ENCODE assay signal across 19 mouse cellular contexts in genomic region chr13:61164156-61164555, GRCm38 (mm10). TPM values are rescaled to one million over a fixed set of nuclear protein-coding genes. Genes with fewer than 3 reads are reported as not detected.
DNase-seq lines count a peak whose midpoint lies in the region; ATAC-seq lines count a peak whose summit lies in the region.
"Had no signal": no experiment of that assay in that cellular context is flagged by ENCODE, and none has a peak within 500 bp of the region (broad histone marks: within the 10 kb centered on the region; RNA-seq: fewer than 3 reads in every experiment).

TSS of gene Ctsr (minus strand) at chr13:61164256.

- H3K27ac ChIP-seq in heart, embryonic 12.5 days (ENCODE audit: poor library complexity, severe bottlenecking): no peak within 1 kb of the TSS

- peaks cover 16% of the 10 kb centered on the region for H3K9me3 ChIP-seq in heart, embryonic 12.5 days (replicated peaks)

- H3K4me1 ChIP-seq in heart, embryonic 12.5 days (replicated peaks): no peaks in the 10 kb centered on the region

- H3K36me3 ChIP-seq in heart, embryonic 12.5 days: no peaks in the 10 kb centered on the region
- H3K36me3 ChIP-seq: G1E had no signal

- no peak within 1 kb of the TSS for H3K4me3 ChIP-seq in heart, embryonic 12.5 days

- no peak within 1 kb of the TSS for H3K9ac ChIP-seq in heart, embryonic 12.5 days

- WGBS in heart, embryonic 12.5 days: 65% methylated on average over 1 of the region's 1 CpGs

- H3K4me2 ChIP-seq in heart, embryonic 12.5 days: no peak within 1 kb of the TSS

- peak; percentile 37 for DNase-seq in heart, adult 11 months
- DNase-seq: adrenal gland, adult 2 months; adrenal gland, adult 8-10 months; adrenal gland, postnatal 10 days; adrenal gland, postnatal 14 days; adrenal gland, postnatal 25 days; adrenal gland, postnatal 36 days; B cell, adult 2 months; cerebellum, adult 11 months; cerebellum, adult 11-12 months; cerebellum, adult 18-20 months; cerebellum, adult 2 months had no signal

- ATAC-seq in heart, embryonic 12.5 days (ENCODE audit: insufficient number of reproducible peaks, low FRiP score): no peak
- ATAC-seq: activated CD4-positive, CD25-positive, alpha-beta regulatory T cell, adult 4 months; CD4-positive, CD25-positive, alpha-beta regulatory T cell, adult 4 months; Patski had no signal

- H3K27me3 ChIP-seq in heart, embryonic 12.5 days (replicated peaks): no peaks in the 10 kb centered on the region
- H3K27me3 ChIP-seq: CH12.LX, Patski had no signal

RNA-seq across cellular contexts. Expression of gene Ctsr, which starts in this region (rescaled TPM):
- polyA plus RNA-seq in heart, embryonic 12.5 days (2016; fragmentation: Nextera tagmentation; extraction: Ambion mirVana): not detected in 2 replicates
- polyA plus RNA-seq: activated CD4-positive, CD25-positive, alpha-beta regulatory T cell, adult 4 months; adrenal gland, adult 2 months; C2C12; CD4-positive, CD25-positive, alpha-beta regulatory T cell, adult 4 months; cerebellum, adult 2 months; G1E; Patski had no signal
